Mouse (Mus musculus): ENCODE results near the gene Elk3. TPM values are rescaled to one million over a fixed set of nuclear protein-coding genes. Genes with fewer than 3 reads are reported as not detected.

Elk3 gene
- polyA plus RNA-seq, 2 experiments = 42.4 to 60.9 TPM

- 85% methylated on average over 3 of the region's 3 CpGs for WGBS
- Histone ChIP-seq H3K4me2 (replicated peaks; ENCODE audit: low read depth, low read length, severe bottlenecking) (no peak overlapping the region), H3K9ac (ENCODE audit: low read depth, low read length, severe bottlenecking) (no peak overlapping the region), H3K36me3 (ENCODE audit: control insufficient read depth, insufficient read depth, low read length) (peaks cover 5% of the 10 kb centered on the region; the same call in 1 of the 2 replicates), H3K27ac (replicated peaks; ENCODE audit: low read depth, low read length) (no peak overlapping the region), H3K27me3 (ENCODE audit: control insufficient read depth, insufficient read depth, low read length) (no peaks in the 10 kb centered on the region), H3K4me3 (replicated peaks; ENCODE audit: low read length) (no peak overlapping the region), H3K4me1 (ENCODE audit: control insufficient read depth, insufficient read depth, low read length) (peaks cover 3% of the 10 kb centered on the region; the same call in 1 of the 2 replicates), H3K9me3 (ENCODE audit: control insufficient read depth, low read length) (no peaks in the 10 kb centered on the region)
- no peak for ATAC-seq (ENCODE audit: low FRiP score, low read depth)
- TF ChIP-seq POLR2A (IDR thresholded peaks at IDR 0.05; ENCODE audit: borderline replicate concordance, extremely low read depth, insufficient read depth, insufficient read length) = no peak
- DNase-seq (ENCODE audit: low spot score) = no peak
Measured at GRCm38 (mm10) chr10:93198958-93199357, 112.0 kb downstream of the Elk3 start.

Other genes with a start within 250 kb of the Elk3 start
- gene Cfap54, start 229.5 kb downstream of the Elk3 start, polyA plus RNA-seq (2012; rRNA removed) = 0.35 TPM in 2 replicates
- gene Cfap54, start 229.5 kb downstream of the Elk3 start, polyA plus RNA-seq (2014; fragmentation: Nextera tagmentation; extraction: Ambion mirVana) = 0.23 and 0.25 TPM in 2 replicates
- gene Cdk17, start 150.3 kb downstream of the Elk3 start, polyA plus RNA-seq (2012; rRNA removed) = 25.9 and 28.0 TPM in 2 replicates
- 23.6 and 24.7 TPM in 2 replicates for gene Cdk17, start 150.3 kb downstream of the Elk3 start, polyA plus RNA-seq (2014; fragmentation: Nextera tagmentation; extraction: Ambion mirVana)
- 136 and 156 TPM in 2 replicates for gene Lta4h, start 142.3 kb upstream of the Elk3 start, polyA plus RNA-seq (2012; rRNA removed)
- 193 and 198 TPM in 2 replicates for gene Lta4h, start 142.3 kb upstream of the Elk3 start, polyA plus RNA-seq (2014; fragmentation: Nextera tagmentation; extraction: Ambion mirVana)
- 0.03 and 0.09 TPM in 2 replicates for gene Hal, start 177.6 kb upstream of the Elk3 start, polyA plus RNA-seq (2012; rRNA removed)
- gene Hal, start 177.6 kb upstream of the Elk3 start, polyA plus RNA-seq (2014; fragmentation: Nextera tagmentation; extraction: Ambion mirVana) = 0.15 and 0.17 TPM in 2 replicates
- gene Amdhd1, start 228.9 kb upstream of the Elk3 start, polyA plus RNA-seq (2012; rRNA removed) = 0.16 and 0.20 TPM in 2 replicates
- 0.17 and 0.32 TPM in 2 replicates for gene Amdhd1, start 228.9 kb upstream of the Elk3 start, polyA plus RNA-seq (2014; fragmentation: Nextera tagmentation; extraction: Ambion mirVana)
- gene Ccdc38, start 229.5 kb upstream of the Elk3 start, polyA plus RNA-seq (2012; rRNA removed) = 0.01 and 0.03 TPM in 2 replicates
- 0.35 and 0.39 TPM in 2 replicates for gene Ccdc38, start 229.5 kb upstream of the Elk3 start, polyA plus RNA-seq (2014; fragmentation: Nextera tagmentation; extraction: Ambion mirVana)